Mouse (Mus musculus) regulatory T cell (primary cell): Measurements from ENCODE around the gene Snx17.

Source experiments
- in situ Hi-C: fragments of 300-600 bp; cut with MboI, MseI; formaldehyde crosslinking; loops from one replicate; pipeline ENCODE4 v1.15.1; 2025; ENCODE audit warnings: high pct_unique_total_duplicates

The Snx17 gene

GRCm38 (mm10) chr5:31192939-31193630 lies at the start of gene Snx17, which contains the start of gene Eif2b4:
Gene Snx17 (plus strand): TSS chr5:31193227.
Gene Eif2b4 (minus strand): TSS chr5:31193430.
- in situ Hi-C loops, result loop anchor here (5.0 kb wide), 1 partner anchor 306 kb away; the partner anchor contains the start of gene Agbl5

- in situ Hi-C loops, result no loop called here
Measured at GRCm38 (mm10) chr5:31149781-31150180, 43.2 kb upstream of the Snx17 start.

DNA sequence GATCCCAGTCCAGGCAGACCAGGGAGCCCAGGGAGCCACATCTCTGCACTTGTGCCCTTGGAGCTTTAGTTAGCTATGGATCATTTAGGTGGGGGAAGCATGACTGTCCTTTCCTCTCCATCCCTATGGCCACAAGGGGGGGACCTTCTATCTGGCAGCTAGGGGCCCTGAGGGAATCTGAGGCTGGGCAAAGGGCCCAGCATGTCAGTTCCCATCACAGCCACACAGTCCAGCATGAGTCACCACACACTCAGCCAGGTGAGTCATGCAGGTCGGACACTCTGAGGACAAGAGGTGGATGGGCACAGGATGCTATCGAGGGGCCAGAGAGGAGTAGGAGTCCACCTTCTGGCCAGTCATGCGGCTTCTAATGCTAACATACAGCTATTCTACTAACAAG lies 41.3 kb upstream of the Snx17 start:
- in situ Hi-C loops, result no loop called here

GRCm38 (mm10) chr5:31153516-31154151 lies 39.4 kb upstream of the Snx17 start:
- in situ Hi-C loops, result no loop called here

- in situ Hi-C loops, result no loop called here
Measured at GRCm38 (mm10) chr5:31154152-31154553, 38.9 kb upstream of the Snx17 start, which contains the start of gene Mpv17. Gene Mpv17 (minus strand): TSS chr5:31154251.

GRCm38 (mm10) chr5:31162462-31162861 lies 30.6 kb upstream of the Snx17 start:
- in situ Hi-C loops, result no loop called here

DNA sequence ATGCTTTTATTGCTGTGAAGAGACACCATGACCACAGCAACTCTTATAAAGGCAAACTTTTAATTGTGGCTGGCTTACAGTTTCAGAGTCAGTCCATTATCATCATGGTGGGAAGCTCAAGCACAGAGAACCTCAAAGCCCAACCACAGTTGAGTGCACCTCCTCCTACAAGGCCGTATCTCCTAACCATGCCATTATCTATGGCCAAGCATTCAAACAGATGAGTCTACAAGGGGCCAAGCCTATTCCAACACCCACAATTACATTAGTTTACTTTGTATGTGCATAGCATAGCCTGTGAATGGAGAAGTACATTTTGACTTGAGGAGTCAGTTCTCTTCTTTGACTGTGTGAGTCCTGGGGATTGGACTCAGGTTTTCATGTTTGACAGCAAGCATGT lies 28.1 kb upstream of the Snx17 start:
- in situ Hi-C loops, result no loop called here

GRCm38 (mm10) chr5:31168630-31169029 lies 24.4 kb upstream of the Snx17 start:
- in situ Hi-C loops, result no loop called here

GRCm38 (mm10) chr5:31179301-31179765 lies 13.7 kb upstream of the Snx17 start:
- in situ Hi-C loops, result loop anchor here (5.0 kb wide), 1 partner anchor 63 kb away; the partner anchor contains the start of genes Gm9970 and Nrbp1

DNA sequence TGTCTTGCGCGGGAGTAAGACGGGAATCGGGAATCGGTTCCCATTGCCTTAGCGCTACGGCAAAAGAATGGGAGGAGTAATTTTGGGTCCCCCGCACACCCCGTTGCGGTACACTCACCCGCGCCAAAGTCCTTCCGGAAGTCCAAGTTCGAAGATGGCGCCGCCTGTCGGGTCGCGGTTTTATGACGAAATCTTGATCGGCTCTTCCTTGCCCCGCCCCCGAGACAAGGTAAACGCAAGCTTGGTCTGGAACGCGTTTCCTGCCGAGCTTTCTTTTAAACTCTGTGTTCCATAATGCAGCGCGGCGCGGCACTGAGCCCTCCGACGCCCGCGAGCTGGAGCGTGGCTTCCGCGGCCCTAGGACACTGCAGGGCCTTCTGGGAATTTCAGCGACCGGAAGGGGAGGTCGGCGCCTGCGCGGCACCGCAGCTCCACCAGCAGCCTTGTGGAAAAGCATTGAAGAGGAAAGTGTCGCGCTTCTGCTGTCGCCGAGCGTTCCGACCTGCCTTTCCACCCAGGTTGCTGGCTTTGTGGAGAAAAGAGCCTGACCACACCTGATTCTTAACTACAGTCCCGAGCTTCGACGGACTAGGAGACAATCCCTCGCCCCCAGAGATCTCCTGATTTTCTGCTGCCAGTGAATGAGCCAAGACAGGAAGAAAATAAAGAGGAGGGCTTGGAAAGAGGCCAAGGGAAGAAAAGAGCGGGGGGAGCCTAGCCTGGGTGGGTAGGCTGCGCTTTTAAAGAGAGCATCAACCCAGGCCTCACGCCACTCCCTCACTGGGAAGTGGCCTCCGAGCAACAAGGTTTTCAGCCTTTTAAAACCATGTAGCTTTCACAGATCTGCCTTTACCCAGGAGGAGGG lies 13.0 kb upstream of the Snx17 start, which contains the start of the genes Gm29609 and Gtf3c2:
TSS of gene Gm29609 (minus strand) at position 146 of the 865 bp plus-strand sequence.
TSS of gene Gtf3c2 (minus strand) at position 379 of the 865 bp plus-strand sequence.
- in situ Hi-C loops, result loop anchor here (5.0 kb wide), 1 partner anchor 62 kb away; the partner anchor contains the start of genes Gm9970 and Nrbp1

- in situ Hi-C loops, result no loop called here
Measured at GRCm38 (mm10) chr5:31181183-31181770, 11.8 kb upstream of the Snx17 start.

DNA sequence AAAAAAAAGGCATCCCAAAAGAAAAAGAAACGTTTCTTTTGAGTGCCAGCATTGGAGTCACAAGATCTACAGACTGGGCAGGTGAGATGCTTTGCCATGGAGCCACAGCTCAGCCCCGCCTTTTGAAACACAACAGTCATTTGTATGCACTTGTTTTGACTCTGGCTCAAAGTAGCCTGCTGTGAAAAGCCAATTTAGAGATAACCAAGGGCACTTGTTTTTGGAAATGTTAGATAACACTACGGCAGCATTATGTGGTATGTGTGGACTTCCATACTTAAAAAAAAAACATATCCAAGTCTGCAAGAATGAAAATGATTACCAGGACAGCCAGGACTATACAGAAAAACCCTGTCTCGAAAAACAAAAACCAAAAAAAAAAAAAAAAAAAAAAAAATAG lies 9.3 kb upstream of the Snx17 start:
- in situ Hi-C loops, result no loop called here

GRCm38 (mm10) chr5:31188223-31188840 lies 4.7 kb upstream of the Snx17 start:
- in situ Hi-C loops, result no loop called here

GRCm38 (mm10) chr5:31190201-31190600 lies 2.8 kb upstream of the Snx17 start:
- in situ Hi-C loops, result loop anchor here (5.0 kb wide), 1 partner anchor 303 kb away; the partner anchor contains the start of gene Agbl5

DNA sequence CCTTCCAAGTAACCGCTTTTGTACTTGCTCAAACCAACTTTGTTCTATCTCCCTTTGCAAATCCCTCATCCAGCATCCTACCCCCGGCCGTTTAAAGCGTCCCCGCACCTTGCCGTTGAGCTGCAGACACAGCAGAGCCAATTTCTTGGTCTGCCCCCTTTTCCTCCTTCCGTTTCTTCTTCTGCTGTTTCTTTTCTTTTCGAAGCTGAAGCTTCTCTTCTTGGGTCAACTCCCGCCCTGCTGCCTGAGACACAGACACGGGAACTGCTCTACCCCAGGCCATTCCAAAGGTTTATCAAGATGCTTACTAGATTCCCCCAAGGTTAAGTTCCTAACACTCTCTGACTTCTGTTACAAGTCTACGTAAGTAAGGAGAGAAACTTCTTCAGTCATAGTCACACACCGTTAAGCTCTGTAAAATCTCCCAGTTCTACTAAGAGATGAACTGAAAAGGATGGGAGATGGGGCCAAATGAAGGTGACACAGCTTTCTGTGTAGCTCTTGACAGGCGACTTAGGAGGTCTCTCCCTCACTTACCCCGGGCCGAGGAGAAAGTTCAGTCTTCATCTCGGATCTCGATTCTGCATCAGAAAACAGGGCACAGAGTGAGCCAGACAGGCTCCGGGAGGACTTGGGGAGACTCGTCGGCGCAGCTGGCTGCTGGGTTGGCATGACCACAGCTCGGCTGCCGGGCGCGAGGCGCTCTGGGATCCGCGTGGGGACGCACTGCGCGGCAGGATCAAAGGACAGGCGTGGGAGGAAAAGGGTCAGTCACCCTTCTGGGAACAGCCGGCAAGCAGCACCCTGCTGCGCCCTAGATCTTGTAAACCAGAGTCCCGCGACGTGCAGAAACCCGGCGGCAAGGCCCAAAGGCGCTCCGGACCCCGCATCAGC lies 735 bp upstream of the Snx17 start:
- in situ Hi-C loops, result loop anchor here (5.0 kb wide), 1 partner anchor 305 kb away; the partner anchor contains the start of gene Agbl5

- in situ Hi-C loops, result loop anchor here (5.0 kb wide), 1 partner anchor 306 kb away; the partner anchor contains the start of gene Agbl5
Measured at GRCm38 (mm10) chr5:31193631-31194281, 729 bp downstream of the Snx17 start.

DNA sequence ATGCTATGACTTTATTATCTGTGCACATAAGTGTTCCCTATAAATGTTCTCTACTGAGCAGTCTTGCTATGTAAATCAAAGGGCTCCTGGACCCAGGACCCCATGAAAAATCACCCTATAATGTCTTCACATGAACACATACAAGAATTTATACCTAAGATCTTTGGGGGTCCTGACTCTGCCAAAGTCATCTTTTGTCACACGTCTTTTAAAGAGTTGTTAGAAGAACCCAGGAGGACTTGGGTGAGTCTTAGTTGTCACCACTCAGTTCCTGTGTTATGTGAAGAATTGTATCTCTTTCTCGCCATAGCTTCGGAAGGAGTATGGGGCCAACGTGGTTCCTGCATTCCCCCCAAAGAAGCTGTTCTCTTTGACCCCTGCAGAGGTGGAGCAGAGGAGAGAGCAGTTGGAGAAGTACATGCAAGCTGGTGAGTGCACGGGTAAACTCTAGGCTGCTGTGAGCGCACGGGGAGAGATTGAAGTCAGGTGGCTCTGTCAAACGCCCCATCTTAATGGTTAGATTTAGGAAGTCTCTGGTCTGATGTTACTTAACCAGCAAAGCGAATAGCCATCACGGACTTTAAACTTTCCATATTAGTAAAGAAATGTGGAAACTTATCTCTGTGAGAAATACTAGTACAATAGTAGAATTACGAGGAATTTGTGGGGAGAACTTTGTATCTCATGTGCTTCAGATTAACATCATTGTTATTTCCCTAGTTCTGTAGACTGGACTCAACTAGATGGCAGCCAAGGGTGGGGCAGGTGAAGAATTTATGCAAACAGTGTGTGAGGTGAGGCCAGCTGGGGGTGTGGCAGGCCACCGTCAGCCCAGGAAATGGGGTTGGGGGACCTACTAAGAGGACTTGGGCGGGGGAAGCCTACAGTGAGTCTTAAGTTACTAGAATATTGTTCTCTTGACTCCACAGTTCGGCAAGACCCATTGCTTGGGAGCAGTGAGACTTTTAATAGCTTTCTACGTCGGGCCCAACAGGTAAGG lies 1.8 kb downstream of the Snx17 start:
- in situ Hi-C loops, result loop anchor here (5.0 kb wide), 1 partner anchor 307 kb away; the partner anchor contains the start of gene Agbl5

DNA sequence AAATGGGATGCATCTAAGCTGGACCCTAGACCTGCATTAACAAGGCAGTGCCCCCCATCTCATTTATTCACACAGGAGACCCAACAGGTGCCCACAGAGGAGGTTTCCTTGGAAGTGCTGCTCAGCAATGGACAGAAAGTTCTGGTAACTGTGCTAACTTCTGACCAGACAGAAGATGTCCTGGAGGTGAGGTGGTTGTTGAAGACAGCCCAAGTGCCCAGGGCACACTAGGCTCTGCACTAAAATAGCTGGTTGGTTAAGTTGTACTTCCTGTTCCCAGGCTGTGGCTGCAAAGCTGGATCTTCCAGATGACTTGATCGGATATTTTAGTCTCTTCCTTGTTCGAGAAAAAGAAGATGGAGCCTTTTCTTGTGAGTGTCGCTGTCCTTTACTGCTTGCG lies 2.6 kb downstream of the Snx17 start:
- in situ Hi-C loops, result no loop called here
